Mouse (Mus musculus) adipose tissue, adult 10 weeks (tissue): ENCODE measurements around the gene Ptprs. TPM values are rescaled to one million over a fixed set of nuclear protein-coding genes. Genes with fewer than 3 reads are reported as not detected.

Experiments
- polyA plus RNA-seq: library from polyadenylated mRNA; stranded (reverse); fragments of 350-450 nt; fragmentation: Illumina TruSeq; extraction: RNeasy Lipid Tissue Mini Kit (QIAGEN cat#74804); gene quantifications from one replicate; pipeline ENCODE4 v1.2.3, GENCODE M21; 2014; ENCODE audit warnings: low read depth, low replicate concordance

Ptprs gene
- 49.8 TPM for polyA plus RNA-seq

DNA sequence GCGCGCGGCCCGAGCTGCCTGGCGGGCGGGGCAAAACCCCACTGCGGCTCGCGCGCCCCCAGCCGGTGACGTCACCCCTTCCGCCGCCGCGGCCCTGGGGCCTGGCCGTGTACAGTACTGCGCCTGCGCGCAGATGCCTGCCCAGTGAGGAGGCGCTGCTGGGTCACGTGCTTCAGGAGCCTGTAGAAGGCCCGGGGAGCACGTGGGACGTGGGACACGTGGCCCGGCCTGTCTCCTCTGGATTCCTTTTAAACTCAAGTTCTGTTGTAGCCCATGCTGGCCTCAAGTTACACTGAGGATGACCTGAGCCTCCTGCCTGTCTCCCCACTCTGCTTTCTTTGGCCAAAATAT is at the start of gene Ptprs:
Gene Ptprs (minus strand): TSS at position 82 of the 351 bp plus-strand sequence.

DNA sequence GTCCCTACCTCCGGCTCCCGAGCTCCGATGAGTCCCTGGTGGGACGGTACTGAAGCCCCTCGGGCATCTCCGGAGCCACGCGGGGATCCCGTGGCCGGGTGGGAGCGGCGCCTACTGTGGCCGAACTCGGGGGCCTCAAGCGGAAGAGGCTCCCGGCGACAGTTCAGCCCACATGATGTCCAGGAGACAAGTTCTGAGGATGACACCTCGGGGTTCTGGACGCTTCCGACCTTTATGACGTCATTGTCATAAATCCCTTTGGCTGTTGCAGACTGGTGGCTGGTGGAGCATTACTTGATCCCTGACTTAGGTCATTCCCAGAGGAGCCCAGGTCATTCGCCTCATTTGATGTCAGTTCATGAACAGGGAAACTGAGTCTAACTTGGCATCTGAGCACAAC is 36.0 kb upstream of the Ptprs start, which contains the start of gene Znrf4:
Gene Znrf4 (minus strand): TSS at position 122 of the 400 bp plus-strand sequence.

Other genes starting within 250 kb of the Ptprs start
- 14.1 TPM for gene Fem1a, start 219.7 kb downstream of the Ptprs start, polyA plus RNA-seq
- gene Ticam1, start 199.7 kb downstream of the Ptprs start, polyA plus RNA-seq, result 14.9 TPM
- 42.2 TPM for gene Plin3, start 183.6 kb downstream of the Ptprs start, polyA plus RNA-seq
- gene Arrdc5, start 176.2 kb downstream of the Ptprs start, polyA plus RNA-seq, result 3.3 TPM
- gene Uhrf1, start 173.2 kb downstream of the Ptprs start, polyA plus RNA-seq, result 6.0 TPM
- gene Kdm4b, start 150.4 kb downstream of the Ptprs start, polyA plus RNA-seq, result 28.3 TPM
- 8.4 TPM for gene Znrf4, start 35.9 kb upstream of the Ptprs start, polyA plus RNA-seq
- gene Gm20219, start 77.9 kb upstream of the Ptprs start, polyA plus RNA-seq, result 7.1 TPM
- 77.2 TPM for gene Safb2, start 108.1 kb upstream of the Ptprs start, polyA plus RNA-seq
- 77.6 TPM for gene Safb, start 108.3 kb upstream of the Ptprs start, polyA plus RNA-seq
- gene 2410015M20Rik, start 133.3 kb upstream of the Ptprs start, polyA plus RNA-seq, result 309 TPM
- gene Rpl36, start 136.9 kb upstream of the Ptprs start, polyA plus RNA-seq, result 1,330 TPM
- gene Lonp1, start 150.4 kb upstream of the Ptprs start, polyA plus RNA-seq, result 60.5 TPM
- 3.6 TPM for gene Catsperd, start 151.7 kb upstream of the Ptprs start, polyA plus RNA-seq
- gene Ranbp3, start 196.8 kb upstream of the Ptprs start, polyA plus RNA-seq, result 42.4 TPM
- 224 TPM for gene Ndufa11, start 241.3 kb upstream of the Ptprs start, polyA plus RNA-seq
- gene Vmac, start 241.5 kb upstream of the Ptprs start, polyA plus RNA-seq, result 43.1 TPM